Mouse (Mus musculus): ENCODE results near the gene Trabd2b.

Gene Trabd2b

DNA sequence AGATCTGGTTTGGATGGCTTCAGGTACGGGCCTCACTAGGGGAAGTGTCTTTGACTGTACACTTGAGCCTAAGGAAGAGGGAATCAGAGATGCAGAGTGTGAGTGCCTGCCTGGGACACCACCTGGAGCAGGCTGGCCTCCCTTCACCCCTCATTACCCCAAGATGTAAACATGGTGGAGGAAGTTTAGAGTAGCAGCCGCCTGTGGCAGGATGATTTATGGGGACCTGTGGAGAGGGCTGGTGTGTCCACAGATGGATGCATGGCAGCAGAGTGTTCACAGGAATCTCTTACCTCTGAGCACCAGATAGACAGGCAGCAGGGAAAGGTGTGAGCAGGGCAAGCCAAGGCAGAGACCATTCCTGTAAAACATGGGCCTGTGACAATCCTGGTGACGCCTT is 199.1 kb downstream of the Trabd2b start:
- DNase-seq (ENCODE audit: low spot score) = no peak

DNA sequence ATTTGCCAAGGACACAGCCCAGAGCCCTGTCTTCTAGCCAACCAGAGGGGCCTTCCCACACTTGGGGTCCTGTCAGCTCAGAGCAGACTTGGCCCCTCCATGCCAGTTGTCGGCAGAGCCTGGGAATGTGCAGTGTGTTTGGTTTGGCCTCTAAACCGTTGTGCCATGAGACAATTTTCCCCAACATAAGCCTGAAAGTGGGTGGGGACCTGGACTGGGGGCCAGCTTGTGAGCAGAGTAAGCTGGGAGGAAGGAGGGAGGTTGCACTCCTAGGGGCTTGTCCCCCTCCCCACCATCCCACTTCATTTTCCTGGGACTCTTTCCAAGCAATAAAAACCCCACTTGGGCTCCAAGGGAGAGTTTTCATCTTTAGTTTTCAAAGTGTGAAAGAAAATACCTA is 201.3 kb downstream of the Trabd2b start:
- DNase-seq (ENCODE audit: low spot score) = no peak

DNA sequence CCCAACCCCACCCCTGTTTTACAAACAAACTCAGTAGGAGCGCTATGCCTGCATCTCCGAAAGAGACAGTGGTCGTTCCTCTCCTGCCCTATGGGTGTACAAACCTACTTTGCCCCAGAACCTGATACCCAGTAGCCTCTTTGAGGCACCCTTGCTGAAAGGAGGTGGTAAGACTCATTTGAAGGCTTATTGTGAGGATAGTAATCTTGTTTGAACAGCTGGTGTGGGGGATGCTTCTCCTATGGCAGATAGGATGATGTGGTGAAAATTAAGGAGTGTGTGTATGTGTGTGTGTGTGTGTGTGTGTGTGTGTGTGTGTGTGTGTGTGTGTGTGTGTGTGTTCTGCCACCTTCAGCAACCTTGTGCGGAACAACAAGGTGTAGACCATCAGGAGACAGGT is 202.8 kb downstream of the Trabd2b start:
- no peak for DNase-seq (ENCODE audit: low spot score)

DNA sequence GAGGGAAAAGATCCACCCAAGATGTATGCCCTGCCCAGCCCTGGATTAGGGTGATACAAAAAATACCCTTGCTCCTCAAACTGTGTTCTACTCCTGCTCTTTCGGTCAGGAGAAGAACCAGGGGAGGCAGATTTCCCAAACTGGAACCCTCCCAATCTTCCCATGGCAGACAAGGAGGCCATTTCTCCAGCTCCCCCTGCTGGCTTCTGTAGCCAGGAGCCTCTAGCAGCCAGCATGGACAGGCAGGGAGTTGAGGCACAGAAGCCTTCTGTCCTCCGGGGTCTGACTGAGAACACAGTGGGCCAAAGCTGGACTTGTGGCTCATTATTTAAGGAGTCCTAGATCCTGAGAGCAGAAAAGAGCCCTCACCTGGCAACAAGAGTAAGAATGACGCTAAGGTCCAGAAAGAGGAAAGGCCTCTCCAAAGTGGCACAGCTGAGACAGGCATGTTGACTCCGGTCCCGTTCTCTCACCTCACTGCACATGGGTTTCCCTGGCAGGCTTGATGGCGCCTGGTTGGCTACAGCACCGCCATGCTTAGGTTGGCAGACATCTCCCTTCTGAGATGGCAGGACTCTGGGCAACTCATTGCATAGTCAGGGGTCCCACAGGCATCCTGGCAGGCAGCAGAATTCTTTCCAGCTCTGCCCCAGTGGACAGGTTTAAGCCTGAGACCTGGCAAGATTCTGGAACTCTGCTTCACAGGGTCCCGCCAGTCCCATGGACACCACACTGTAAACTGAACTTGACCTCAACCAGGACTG is 204.8 kb downstream of the Trabd2b start:
- no peak for DNase-seq (ENCODE audit: low spot score)

DNA sequence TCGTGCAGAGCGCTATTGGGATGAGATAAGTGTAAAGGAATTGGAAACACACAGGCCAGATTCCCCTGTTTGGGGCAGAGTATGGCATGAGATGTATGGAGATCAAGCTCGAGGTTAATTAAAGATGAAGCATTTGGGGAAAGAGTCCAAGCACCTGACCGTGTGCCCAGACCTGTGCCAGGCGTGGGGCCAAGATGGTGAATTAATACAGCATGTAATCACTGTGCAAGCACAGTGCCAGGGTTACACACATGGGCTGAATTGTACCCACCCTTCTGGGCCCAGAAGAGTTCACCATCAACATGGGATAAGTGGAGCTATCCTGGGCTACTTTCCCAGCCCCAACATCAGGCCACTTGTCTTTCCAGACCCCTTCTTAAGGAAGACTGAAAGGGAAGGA is 205.5 kb downstream of the Trabd2b start:
- DNase-seq (ENCODE audit: low spot score) = no peak

DNA sequence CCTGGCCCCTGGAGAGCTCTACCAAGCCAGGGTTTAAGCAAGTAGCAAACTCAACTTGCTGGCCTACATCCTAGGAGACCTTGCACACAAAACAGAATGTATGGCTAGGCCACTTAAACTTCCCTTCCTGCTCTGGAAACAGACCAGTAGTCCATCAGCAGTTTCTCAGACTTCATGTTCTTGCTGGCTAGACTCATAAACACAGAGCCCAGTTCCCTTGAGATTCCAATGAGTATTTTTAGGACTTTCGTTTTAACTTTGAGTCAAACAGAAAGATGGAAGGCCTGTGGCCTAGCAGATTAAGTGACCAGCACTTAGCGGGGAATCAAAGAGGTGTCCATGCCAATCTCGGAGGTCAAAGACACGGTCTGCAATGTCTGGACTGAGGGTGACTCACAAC is 206.3 kb downstream of the Trabd2b start:
- DNase-seq (ENCODE audit: low spot score) = no peak

DNA sequence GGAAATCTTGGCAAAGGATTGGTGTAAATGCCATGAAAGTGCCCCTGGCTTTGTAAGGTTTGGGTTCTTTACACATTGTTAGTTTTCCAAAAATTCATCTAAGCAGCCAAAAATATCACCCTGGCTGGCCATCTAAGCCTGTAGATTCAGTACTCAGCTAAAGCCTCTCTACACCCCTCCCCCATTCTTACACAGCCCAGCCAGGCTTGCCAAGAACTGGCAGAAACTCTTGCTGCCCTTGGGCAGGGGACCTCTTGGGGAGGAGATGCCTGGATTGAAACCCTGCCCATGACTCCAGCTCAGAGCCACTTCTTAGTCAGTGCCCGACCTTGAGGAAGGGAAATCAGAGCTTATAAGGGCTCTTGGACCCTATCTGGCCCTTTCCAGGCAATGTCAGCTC is 207.6 kb downstream of the Trabd2b start:
- DNase-seq (ENCODE audit: low spot score) = no peak

DNA sequence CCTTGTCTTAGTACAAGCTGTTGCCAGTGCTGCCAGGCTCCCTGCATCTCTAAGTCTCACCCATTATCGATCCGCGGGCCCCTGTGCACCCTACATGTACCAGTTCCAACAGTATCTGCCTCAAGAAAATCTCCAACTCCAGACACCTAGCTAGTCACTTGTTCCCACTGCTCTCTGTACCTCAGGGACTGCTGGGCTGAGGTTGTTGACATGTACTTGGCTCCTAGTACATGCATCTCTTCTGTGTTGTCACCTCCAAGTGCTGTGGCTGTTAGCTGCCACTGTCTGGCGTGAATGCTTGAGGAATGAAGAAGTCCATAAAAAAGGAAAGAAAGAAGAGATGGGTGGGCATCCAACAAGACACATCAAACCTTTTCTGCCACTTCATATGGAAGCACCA is 209.2 kb downstream of the Trabd2b start:
- no peak for DNase-seq (ENCODE audit: low spot score)

DNA sequence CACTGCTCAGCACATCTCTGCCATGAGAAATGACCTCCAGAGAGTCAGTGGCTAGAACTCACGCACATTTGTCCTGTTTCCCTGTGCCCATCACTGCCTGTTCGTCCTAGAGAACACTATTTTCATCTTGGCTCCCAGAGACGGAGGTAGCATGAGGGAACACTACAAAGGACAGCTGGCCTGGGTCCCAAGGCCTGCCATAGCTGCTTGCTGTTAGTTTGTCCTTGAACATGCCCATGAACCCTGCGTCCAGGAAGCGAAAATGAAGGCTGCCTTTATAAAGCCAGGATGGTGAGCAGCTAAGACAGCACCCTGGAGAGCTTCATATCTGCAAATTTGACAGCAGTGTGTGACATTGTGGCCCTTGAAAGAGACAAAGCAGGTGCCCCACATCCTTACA is 216.4 kb downstream of the Trabd2b start:
- DNase-seq (ENCODE audit: low spot score) = no peak

DNA sequence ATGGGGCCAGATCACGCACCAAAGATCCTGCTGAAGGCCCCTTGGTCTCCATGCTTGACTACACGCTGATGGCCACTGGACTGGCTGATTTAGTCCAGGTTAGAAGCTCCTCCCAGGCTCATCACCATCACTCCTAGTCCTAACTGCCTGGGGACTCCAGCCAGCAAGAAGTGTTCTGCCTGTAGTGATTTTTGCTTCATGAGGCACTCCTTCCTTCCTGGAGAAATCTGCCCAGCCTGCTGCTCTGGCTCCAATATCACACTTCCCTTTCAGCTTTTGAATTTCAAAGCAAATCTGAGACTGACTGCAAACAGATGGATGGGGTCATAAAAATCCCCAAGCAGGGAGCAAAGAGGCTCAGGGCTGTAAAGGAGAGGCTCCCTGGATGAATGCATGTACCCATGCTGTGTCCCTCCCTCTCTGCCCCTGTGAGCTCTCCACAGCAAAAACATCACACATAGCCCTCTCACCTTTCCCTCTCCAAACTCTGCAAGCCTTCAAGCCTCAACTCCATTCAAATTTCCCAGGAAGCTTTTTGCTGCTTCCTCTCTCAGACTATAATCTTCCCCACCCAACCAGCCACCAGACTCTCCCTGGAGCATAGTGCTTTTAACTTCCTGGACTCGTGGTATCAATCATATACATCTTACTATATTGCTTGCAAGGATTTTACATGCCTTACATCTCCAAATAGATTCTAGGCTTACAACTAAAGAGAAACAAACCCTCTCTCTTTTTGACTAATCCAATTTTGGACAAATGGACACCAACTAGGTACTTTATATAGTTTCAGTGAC is 217.8 kb downstream of the Trabd2b start:
- DNase-seq (ENCODE audit: low spot score) = no peak

DNA sequence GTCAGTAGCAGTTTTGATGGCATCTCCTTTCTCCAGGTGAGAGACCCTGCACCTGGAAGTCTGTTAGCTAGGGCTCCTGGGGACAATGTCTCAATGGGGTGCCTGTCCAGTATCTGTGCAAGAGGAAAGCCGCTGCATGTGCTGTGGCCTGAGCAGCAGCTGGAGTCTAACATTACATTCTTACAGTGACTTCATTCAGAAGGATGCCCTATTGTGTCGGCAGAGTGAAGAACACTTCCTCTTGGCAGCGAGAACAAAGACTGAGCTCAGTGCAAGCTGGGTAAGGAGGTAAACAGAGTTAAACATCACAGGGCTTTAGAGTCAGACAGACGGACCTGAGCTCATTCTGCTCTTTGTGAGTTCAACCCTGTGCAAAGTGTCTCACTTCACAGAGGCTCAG is 218.8 kb downstream of the Trabd2b start:
- no peak for DNase-seq (ENCODE audit: low spot score)

DNA sequence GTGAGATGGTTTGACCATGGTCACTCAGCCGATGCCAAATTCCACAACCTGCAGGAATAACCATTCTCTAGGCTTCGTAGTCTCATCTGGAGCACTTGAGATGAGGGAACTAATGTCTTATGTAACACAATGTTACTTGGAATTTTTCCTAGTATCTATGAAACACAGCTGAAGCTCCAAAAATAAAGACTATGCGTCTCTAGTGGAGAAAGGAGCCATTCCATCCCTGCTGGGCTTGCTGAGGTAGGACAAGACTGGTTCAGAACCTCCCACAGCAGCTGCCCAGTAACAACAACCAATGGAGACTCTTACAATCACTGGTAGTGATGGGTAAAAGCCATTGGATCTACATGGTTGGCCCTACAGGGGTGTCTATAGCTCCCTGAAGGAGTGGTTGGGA is 219.4 kb downstream of the Trabd2b start:
- no peak for DNase-seq (ENCODE audit: low spot score)

DNA sequence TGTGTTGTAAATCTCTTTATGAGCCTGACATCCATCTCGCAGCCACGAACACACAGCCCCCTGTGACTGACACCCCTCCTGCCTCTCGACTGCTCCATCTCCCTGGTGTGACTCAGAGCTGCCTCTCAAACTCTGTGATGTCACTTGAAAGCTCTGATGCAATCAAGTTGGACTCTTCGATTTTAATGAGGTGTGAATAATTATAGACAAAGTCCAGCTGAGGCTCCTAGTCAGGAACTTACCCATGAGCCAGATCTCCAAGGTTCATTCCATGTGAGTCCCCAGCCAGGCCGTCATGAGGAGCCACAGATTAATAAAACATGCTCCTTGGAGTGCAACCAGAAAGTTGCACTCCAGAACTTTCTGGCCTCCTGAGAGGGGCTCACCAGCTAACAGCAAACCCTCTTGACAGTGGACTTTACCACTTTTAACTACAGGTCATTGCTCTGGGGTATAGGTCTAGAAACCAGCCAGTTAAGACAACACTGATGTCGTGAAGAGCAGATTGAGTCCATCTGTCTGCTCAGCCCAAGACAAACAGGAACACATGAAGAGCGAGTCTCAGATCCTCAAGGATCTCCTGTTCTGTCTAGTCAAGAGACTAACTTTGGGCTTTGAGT is 221.3 kb downstream of the Trabd2b start:
- DNase-seq (ENCODE audit: low spot score) = no peak

DNA sequence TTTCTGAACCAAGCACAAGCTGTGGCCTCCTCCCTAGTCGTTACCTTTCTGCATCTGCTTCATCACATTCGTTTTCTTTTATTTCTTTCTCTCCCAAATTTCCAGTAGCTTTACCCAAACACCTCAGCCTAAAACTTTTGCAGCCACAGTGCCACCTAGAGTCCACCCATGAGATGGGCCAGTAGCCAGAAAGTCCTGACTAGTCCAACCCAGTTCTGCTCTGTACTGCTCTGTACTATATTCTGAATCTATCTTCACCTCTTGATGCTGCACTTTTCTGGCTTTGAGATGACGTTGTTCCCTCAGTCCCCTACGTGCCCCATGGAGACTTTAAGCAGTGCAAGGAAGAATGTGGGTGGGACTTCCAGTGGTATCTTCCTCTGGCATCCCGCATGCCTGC is 229.4 kb downstream of the Trabd2b start:
- DNase-seq (ENCODE audit: low spot score) = no peak

DNA sequence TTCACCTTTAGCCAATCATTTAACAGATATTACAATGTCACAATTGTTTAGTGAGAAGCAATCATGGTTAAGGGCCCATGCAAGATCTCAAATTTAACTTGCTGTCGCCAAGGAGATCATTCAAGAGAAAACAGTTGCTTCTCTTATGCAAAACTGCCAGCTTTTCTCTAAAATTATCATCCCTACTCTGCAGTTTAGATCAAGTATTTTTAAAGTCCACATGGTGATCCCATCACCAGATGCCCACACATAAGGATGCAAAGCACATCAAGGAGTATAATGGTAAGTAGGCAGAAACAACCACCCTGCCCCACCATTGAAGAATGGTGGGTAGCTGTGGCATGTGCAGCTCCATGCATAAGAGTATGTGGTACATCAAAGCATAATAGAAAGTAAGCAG is 229.8 kb downstream of the Trabd2b start:
- DNase-seq (ENCODE audit: low spot score) = no peak

DNA sequence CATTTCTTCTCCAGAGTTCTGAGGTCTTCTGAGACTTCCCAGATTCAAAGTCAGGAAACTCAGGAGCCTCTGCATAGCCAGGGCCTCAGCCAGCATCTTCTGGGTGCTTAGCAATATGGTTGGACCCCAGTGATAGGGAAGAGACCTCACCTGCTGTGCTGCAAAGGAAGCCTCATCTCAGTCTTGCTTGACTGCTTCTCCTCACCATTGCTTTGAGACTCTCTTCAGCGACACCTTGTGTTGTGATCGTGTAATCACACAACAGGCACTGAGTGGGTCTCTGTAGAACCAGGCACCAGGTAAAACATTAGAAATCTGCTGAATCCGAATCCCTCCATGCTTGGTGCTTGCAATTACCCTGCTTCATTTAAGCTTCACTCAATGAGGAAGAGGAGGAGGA is 230.6 kb downstream of the Trabd2b start:
- no peak for DNase-seq (ENCODE audit: low spot score)

DNA sequence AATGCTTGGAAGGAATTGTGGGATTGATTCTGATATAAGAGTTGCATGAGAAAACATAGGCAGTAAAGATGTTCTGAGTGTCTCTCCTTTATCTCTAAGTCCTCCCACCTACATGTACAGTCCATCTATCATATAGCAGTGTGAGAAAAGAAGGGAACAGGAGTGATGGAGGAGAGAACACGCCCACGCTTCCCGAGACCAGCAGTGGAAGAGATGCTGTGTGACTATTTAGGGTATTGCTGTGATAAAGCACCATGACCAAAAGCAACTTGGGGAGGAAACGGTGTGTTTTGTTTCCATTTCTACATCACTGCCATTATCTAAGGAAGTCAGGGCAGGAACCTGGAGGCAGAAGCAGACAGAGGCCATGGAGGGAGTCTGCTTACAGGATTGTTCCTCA is 235.9 kb downstream of the Trabd2b start:
- DNase-seq (ENCODE audit: low spot score) = no peak

DNA sequence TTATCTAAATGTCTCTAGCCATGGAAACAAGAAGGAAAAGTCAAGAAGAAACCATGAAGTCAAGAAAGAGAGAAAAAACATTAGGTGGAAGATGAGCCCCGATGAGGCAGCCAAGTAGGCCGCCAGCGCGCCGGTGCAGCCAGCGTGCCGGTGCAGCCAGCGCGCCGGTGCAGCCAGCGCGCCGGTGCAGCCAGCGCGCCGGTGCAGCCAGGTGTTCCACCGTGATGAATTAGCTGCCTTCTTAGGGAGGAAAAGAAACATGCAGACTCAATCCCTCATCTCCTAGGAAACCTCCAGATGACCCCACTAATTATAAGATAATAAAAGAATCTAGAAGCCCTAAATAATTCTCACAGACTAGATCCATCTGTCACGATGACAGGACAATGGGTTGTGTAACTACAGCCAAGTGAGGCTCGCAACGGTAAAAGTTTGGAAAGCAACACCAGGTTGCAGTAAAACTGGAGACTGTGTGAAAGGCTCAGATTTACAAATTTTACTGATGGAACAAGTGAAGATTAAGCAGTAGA is 237.2 kb downstream of the Trabd2b start:
- no peak for DNase-seq (ENCODE audit: low spot score)

DNA sequence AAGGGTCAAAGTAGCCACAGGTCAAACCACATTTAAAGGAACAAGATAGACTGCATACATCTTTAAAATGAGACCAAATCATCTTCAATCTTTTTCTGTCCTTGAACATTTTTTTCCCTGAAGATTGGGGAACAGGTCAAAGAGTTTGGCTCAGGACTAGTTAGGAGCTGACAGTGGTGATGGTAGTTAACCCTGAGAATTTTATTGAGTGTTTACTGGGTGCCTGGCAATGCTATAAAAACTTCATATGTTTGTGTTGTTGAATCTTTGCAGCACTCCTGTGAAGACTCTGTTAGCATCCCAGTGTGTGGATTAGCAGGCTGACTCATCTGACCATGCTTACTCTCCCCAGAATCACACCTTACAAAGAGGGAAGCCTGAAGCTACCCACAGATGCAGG is 238.8 kb downstream of the Trabd2b start:
- DNase-seq (ENCODE audit: low spot score) = no peak

DNA sequence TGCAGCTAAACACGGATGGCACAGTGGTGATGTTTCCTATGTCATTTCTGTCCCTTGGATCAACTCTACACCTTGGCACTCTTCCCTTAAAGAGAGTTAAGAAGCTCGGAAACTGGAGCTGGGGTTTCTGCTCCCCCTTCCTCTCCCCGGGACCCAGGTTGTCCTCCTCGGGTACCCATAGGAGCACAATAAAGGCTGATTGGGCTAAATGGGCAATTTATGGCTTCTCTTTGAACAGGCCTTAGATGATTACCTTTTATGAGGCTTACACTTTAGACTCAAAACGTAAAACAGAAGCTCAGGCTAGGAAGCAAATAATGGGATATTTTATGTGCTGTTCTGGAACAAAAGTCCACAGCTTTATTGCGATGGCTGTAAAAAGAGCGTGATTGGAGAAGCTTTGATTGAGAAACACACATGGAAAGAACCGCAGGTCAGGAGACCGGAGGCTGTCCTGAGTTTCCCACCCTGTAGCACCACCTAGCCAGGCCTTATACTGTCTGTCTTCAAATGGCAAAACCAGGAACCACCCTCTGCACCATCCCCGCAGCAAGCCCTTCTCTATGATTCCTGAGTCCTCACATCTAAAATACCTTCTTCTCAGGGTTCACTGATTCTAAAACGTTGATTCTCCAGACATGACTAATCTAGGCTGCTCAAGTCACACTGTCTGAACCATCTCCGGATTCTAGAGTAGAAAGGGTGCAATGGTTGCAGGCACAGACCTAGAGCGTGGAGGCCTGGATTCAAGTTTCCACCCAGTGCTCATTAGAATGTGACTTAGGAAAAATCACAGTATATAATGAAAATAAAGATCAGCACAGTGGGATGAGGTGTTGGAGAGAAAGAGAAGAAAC is 240.5 kb downstream of the Trabd2b start:
- no peak for DNase-seq (ENCODE audit: low spot score)

DNA sequence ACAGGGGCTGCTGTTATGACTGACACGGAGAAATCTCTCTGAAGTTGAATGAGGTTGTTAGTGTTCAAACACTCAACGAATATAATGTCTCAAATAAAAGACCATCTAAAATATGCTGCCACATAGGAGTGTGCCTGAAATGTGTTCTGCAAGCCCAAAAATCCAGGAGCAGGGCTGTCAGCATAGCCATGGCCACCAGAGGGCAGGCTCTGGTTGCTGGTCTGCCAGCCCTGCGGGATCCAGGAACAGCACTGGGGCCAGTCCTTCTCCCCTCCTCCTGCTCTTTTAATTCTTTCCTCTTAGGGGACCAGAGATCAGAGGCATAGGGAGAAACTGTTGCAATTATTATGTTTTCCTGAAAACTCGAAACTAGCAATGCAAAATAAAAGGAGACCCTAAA is 241.2 kb downstream of the Trabd2b start:
- no peak for DNase-seq (ENCODE audit: low spot score)

DNA sequence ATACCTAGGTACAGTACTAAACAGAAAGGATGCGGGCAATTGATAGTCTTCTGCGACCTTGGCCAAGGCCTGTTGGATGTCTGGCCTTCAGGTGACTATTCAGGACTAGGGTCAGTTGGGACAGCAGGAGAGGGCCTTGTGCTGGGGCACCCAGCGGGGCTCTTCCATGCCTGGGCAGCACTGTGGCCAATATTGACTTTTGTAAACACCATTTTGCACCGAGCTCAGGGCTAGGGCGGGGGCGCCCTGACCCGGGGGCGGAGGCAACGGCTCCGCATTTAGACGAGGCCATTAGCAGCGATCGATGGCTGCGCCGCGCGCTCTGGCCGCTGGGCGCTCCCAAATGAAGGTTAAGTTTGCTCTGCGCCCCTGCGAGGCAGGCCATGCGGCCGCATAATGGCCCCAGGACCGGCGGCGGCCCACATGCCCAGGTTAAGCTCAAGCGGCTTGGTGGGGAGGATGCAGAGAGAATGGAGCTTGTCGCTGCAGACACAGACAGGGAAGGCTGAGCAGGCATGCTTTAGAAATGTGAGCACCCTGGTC is 242.1 kb downstream of the Trabd2b start:
- DNase-seq (ENCODE audit: low spot score) = no peak

Measured in urinary bladder, postnatal 10 days (tissue).